Mouse (Mus musculus): ENCODE measurements around the gene Hist3h2ba.
A peak's percentile ranks its signal among the peaks of the same experiment; 100 is the strongest.

Gene Hist3h2ba

GRCm38 (mm10) chr11:58980381-58980990, 31.8 kb downstream of the Hist3h2ba start:
- 0 out of 2 replicates have a peak, but pooled peaks cover 2% of the 10 kb centered on the region for H3K27me3 ChIP-seq (ENCODE audit: insufficient read depth, low read length)
- TF ChIP-seq NANOG (IDR thresholded peaks at IDR 0.05; ENCODE audit: borderline replicate concordance, low read length) (no peak), POU5F1 (IDR thresholded peaks at IDR 0.05; ENCODE audit: borderline replicate concordance, low read length) (no peak), CTCF (conservative IDR thresholded peaks at IDR 0.05; ENCODE audit: low read length) (no peak)
- H3K36me3 ChIP-seq (ENCODE audit: insufficient read depth, low read length), result peaks cover 63% of the 10 kb centered on the region
- peaks cover 54% of the 10 kb centered on the region for H3K4me1 ChIP-seq (replicated peaks; ENCODE audit: low read depth, low read length)
- H3K4me3 ChIP-seq (replicated peaks; ENCODE audit: low read length), result peak overlapping the region; percentile 93
- no peaks in the 10 kb centered on the region for H3K9me3 ChIP-seq (ENCODE audit: low read length)

GRCm38 (mm10) chr11:58981541-58982447, 33.1 kb downstream of the Hist3h2ba start:
- Histone ChIP-seq H3K4me1 (replicated peaks; ENCODE audit: low read depth, low read length) (peaks cover 54% of the 10 kb centered on the region), H3K27me3 (ENCODE audit: insufficient read depth, low read length) (0 out of 2 replicates have a peak, but pooled peaks cover 2% of the 10 kb centered on the region), H3K4me3 (replicated peaks; ENCODE audit: low read length) (no peak overlapping the region), H3K36me3 (ENCODE audit: insufficient read depth, low read length) (peaks cover 70% of the 10 kb centered on the region), H3K9me3 (ENCODE audit: low read length) (no peaks in the 10 kb centered on the region)
- TF ChIP-seq NANOG (IDR thresholded peaks at IDR 0.05; ENCODE audit: borderline replicate concordance, low read length) (no peak), POU5F1 (IDR thresholded peaks at IDR 0.05; ENCODE audit: borderline replicate concordance, low read length) (no peak), CTCF (conservative IDR thresholded peaks at IDR 0.05; ENCODE audit: low read length) (peak; percentile 61)

GRCm38 (mm10) chr11:58982471-58983097, 33.9 kb downstream of the Hist3h2ba start:
- 0 out of 2 replicates have a peak, but pooled peaks cover 2% of the 10 kb centered on the region for H3K27me3 ChIP-seq (ENCODE audit: insufficient read depth, low read length)
- TF ChIP-seq POU5F1 (IDR thresholded peaks at IDR 0.05; ENCODE audit: borderline replicate concordance, low read length) (no peak), NANOG (IDR thresholded peaks at IDR 0.05; ENCODE audit: borderline replicate concordance, low read length) (no peak), CTCF (conservative IDR thresholded peaks at IDR 0.05; ENCODE audit: low read length) (no peak)
- peaks cover 78% of the 10 kb centered on the region for H3K36me3 ChIP-seq (ENCODE audit: insufficient read depth, low read length)
- H3K4me3 ChIP-seq (replicated peaks; ENCODE audit: low read length), result no peak overlapping the region
- H3K9me3 ChIP-seq (ENCODE audit: low read length), result no peaks in the 10 kb centered on the region
- H3K4me1 ChIP-seq (replicated peaks; ENCODE audit: low read depth, low read length), result peaks cover 60% of the 10 kb centered on the region

DNA sequence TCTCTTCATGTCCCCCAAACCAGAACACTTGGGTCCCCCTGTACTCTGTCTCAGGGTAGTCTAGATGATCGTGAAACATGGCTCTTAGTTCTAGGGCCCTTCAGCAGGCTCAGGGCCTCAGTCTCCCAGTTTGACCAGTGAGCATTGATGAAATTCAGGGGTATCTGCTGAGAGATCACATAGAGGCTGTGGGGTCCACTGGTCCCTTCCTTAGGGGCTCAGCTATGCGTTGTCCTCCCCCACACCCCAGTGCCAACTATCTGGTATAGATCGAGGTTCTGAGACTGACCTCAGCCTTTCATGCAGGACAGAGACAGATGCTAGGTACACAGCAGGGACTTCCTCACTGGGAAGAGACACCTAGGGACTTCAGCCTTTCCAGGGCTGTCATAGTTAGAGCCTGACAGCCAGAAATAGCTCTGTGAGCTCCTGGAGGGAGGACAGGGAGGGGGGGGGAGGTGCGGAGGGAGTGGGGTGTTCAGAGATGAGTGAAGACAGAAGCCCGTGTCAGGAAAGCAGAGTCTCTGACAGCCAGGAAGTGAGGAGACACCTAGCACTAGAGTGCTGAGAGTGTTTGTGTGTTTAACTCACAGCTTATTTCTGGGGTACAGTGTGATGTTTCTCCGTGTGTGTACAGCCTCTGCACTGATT, 35.1 kb downstream of the Hist3h2ba start:
- H3K36me3 ChIP-seq (ENCODE audit: insufficient read depth, low read length), result peaks cover 90% of the 10 kb centered on the region
- H3K9me3 ChIP-seq (ENCODE audit: low read length), result no peaks in the 10 kb centered on the region
- peaks cover 67% of the 10 kb centered on the region for H3K4me1 ChIP-seq (replicated peaks; ENCODE audit: low read depth, low read length)
- TF ChIP-seq CTCF (conservative IDR thresholded peaks at IDR 0.05; ENCODE audit: low read length) (no peak), POU5F1 (IDR thresholded peaks at IDR 0.05; ENCODE audit: borderline replicate concordance, low read length) (no peak)
- H3K27me3 ChIP-seq (ENCODE audit: insufficient read depth, low read length), result no peaks in the 10 kb centered on the region
- H3K4me3 ChIP-seq (replicated peaks; ENCODE audit: low read length), result no peak overlapping the region

DNA sequence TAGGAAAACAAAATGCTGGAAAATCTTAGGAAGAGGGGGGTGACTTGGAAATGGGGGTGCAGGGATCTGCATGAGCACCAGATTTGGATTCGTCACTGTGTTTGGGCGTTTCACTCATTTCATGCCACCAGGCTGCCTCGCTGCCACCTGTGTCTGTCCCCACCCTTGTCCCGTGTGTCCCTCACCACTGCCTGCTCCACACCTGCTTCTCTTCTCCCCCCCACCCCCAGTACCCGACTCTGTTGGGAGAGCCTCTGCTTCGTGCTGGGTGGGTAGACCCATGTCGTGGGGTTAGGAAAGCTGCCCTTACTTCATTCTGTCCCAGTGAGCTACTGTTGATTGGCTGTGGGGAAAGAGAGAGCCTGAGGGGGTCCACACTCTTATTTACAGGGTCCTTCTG, 35.9 kb downstream of the Hist3h2ba start:
- Histone ChIP-seq H3K4me1 (replicated peaks; ENCODE audit: low read depth, low read length) (peaks cover 64% of the 10 kb centered on the region), H3K9me3 (ENCODE audit: low read length) (no peaks in the 10 kb centered on the region), H3K36me3 (ENCODE audit: insufficient read depth, low read length) (peaks cover 95% of the 10 kb centered on the region), H3K4me3 (replicated peaks; ENCODE audit: low read length) (no peak overlapping the region), H3K27me3 (ENCODE audit: insufficient read depth, low read length) (no peaks in the 10 kb centered on the region)
- TF ChIP-seq CTCF (conservative IDR thresholded peaks at IDR 0.05; ENCODE audit: low read length) (no peak), POU5F1 (IDR thresholded peaks at IDR 0.05; ENCODE audit: borderline replicate concordance, low read length) (no peak), NANOG (IDR thresholded peaks at IDR 0.05; ENCODE audit: borderline replicate concordance, low read length) (no peak)

DNA sequence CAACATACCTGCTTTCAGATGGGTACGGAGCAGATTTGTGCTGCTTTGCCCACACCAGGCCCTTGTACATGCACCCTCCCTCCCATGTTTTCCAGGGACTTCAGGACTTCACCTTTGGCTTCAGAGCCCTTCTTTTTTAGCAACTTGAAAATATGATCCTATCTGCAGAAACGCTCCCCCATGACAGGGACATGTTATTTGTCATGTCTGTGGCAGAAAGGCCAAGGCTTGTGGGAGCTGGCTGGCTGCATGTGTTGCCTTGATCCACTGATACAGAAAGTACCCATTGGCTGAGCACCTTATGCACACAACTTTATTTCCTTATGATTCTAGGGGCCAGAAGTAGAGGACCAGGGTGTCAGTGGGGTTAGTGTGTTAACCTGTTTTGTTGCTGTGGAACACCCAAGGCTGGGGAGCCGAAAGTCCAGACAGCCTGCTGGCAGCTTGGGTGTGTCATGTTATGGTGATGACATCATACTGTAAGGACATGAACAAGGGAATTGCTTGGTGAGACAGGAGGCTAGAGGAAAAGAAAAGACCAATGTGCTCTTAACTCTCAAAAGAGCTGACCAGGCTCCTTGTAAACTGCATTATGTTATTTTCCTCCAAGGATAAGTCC, 36.7 kb downstream of the Hist3h2ba start:
- peaks cover 64% of the 10 kb centered on the region for H3K4me1 ChIP-seq (replicated peaks; ENCODE audit: low read depth, low read length)
- no peak for TF ChIP-seq NANOG (IDR thresholded peaks at IDR 0.05; ENCODE audit: borderline replicate concordance, low read length)
- no peak for TF ChIP-seq POU5F1 (IDR thresholded peaks at IDR 0.05; ENCODE audit: borderline replicate concordance, low read length)
- no peak for TF ChIP-seq CTCF (conservative IDR thresholded peaks at IDR 0.05; ENCODE audit: low read length)
- H3K36me3 ChIP-seq (ENCODE audit: insufficient read depth, low read length), result peaks cover 98% of the 10 kb centered on the region
- no peaks in the 10 kb centered on the region for H3K27me3 ChIP-seq (ENCODE audit: insufficient read depth, low read length)
- H3K4me3 ChIP-seq (replicated peaks; ENCODE audit: low read length), result no peak overlapping the region
- H3K9me3 ChIP-seq (ENCODE audit: low read length), result no peaks in the 10 kb centered on the region

- no peak overlapping the region for H3K4me3 ChIP-seq (replicated peaks; ENCODE audit: low read length)
- H3K9me3 ChIP-seq (ENCODE audit: low read length), result no peaks in the 10 kb centered on the region
- H3K4me1 ChIP-seq (replicated peaks; ENCODE audit: low read depth, low read length), result peaks cover 44% of the 10 kb centered on the region
- no peak for TF ChIP-seq NANOG (IDR thresholded peaks at IDR 0.05; ENCODE audit: borderline replicate concordance, low read length)
- no peak for TF ChIP-seq CTCF (conservative IDR thresholded peaks at IDR 0.05; ENCODE audit: low read length)
- TF ChIP-seq POU5F1 (IDR thresholded peaks at IDR 0.05; ENCODE audit: borderline replicate concordance, low read length), result no peak
- H3K27me3 ChIP-seq (ENCODE audit: insufficient read depth, low read length), result peaks cover 13% of the 10 kb centered on the region
- peaks cover 78% of the 10 kb centered on the region for H3K36me3 ChIP-seq (ENCODE audit: insufficient read depth, low read length)
Observed at GRCm38 (mm10) chr11:58989166-58989565, 40.4 kb downstream of the Hist3h2ba start.

All from E14TG2a.4 (cell line).